Mouse (Mus musculus): Measurements from ENCODE around the gene S100a4.

GRCm38 (mm10) chr3:90581141-90581540 is 22.4 kb upstream of the S100a4 start:
- TF ChIP-seq POLR2A (IDR thresholded peaks at IDR 0.05; ENCODE audit: borderline replicate concordance, control insufficient read depth, low read depth, low read length) (no peak), CTCF (IDR thresholded peaks at IDR 0.05; ENCODE audit: control insufficient read depth, insufficient read depth, low read length) (no peak)

Data from bone marrow, adult 2 months (tissue).